Mouse (Mus musculus): ENCODE data around the gene Uxs1.

Gene Uxs1

GRCm38 (mm10) chr1:43827763-43828194 is at the start of gene Uxs1:
Uxs1 (minus strand) TSS chr1:43827800.
- in situ Hi-C loops (cut with MboI; ENCODE audit: low sequenced_read_pairs), result no loop called here

DNA sequence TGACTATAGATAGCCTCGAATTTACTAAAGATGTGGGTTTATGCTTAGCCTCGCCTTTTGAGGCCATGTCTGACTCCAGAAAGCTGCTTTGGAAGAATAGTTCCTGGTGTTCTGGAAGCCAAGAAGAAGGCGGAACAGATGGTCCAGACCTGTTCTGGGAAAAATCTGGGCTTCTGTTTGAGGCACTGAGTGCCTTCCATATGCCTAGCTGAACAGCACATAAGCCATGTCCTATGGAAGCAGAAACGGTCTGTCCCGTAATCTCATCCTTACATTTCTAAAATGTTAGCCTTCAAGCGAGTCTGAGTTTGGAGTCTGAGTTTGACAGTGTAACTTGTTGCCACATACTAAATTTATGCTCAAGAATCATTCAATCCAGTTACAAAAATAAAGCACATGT is 49.6 kb upstream of the Uxs1 start:
- in situ Hi-C loops (cut with MboI; ENCODE audit: low sequenced_read_pairs), result no loop called here

GRCm38 (mm10) chr1:43871116-43871515 is 43.5 kb upstream of the Uxs1 start:
- in situ Hi-C loops (cut with MboI; ENCODE audit: low sequenced_read_pairs), result no loop called here

- in situ Hi-C loops (cut with MboI; ENCODE audit: low sequenced_read_pairs), result no loop called here
Observed at GRCm38 (mm10) chr1:43868510-43868909, 40.9 kb upstream of the Uxs1 start.

DNA sequence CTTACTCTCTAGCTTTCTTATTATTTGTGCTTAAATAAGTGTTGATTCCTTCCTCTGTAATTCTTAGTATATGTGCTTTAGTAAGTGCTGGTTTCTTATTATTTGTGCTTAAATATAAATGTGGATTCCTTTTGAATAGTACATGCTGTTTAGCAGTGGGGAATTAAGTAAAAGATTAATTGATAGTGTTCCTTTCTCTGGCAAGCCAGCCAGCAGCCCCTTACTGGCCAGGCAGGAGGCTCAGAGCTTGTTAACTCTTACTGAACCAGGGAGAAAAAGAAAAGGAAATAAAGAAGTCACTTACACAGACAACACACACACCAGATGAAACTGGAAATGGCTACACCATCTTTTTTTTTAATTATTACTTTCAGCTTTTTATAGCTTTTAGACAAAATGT is 37.2 kb upstream of the Uxs1 start:
- in situ Hi-C loops (cut with MboI; ENCODE audit: low sequenced_read_pairs), result no loop called here

DNA sequence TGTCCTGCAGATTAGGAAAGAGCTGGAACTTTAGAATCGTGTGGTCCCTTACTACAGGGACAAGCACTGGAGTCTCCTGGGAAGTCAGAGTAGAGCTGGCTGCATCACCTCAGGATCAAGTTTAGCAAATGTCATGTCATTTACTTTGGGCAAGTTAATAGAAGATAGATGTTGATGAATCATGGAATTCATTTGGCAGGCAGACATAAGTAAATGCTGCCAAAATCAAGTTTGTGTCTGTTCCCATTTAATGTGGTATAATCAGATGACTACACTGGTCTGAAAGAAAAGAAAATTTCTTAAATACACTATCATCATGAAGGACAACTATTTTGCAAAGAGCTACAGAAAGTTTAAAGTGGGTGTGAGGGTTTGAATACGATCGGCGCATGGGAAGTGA is 35.0 kb upstream of the Uxs1 start:
- in situ Hi-C loops (cut with MboI; ENCODE audit: low sequenced_read_pairs), result no loop called here

DNA sequence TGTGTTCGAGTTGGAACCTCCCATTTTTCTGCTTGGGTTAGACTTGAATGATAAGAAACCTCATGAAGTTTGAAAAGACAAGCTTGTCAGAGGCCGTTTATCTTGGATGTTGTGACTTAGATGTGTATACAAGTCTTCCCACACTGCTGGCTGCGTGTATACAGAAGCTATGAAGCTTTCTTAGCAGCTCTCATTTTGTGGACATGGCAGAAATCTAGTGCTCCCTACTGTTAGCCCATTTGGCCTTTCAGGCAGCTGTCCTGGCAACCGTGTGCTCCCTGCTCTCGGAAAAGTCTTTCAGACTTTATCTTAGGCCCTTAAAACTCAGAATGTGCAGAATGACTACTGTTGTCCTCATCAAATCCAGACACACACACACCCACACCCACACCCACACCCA is 31.4 kb upstream of the Uxs1 start:
- in situ Hi-C loops (cut with MboI; ENCODE audit: low sequenced_read_pairs), result no loop called here

DNA sequence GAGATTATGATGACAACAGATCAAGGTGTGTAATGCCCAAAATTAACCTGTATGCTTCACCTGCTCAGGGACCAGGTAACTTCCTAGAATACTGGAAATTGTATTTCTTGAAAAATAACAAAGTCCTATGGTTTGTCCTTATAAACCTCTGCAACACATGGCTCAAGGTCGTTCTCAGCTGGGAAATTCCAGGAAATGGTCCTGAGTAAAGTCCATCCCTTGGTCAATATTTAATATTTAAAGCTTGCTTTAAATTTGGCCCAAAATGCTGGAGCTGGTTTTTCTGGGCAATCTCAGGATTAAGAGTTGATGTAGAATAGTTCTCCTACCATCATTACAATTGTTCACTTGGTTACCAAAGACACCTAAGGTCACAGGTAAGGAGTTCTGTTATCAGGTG is 30.1 kb upstream of the Uxs1 start:
- in situ Hi-C loops (cut with MboI; ENCODE audit: low sequenced_read_pairs), result no loop called here

GRCm38 (mm10) chr1:43855591-43855990 is 28.0 kb upstream of the Uxs1 start:
- in situ Hi-C loops (cut with MboI; ENCODE audit: low sequenced_read_pairs), result no loop called here

GRCm38 (mm10) chr1:43843398-43843797 is 15.8 kb upstream of the Uxs1 start:
- in situ Hi-C loops (cut with MboI; ENCODE audit: low sequenced_read_pairs), result no loop called here

DNA sequence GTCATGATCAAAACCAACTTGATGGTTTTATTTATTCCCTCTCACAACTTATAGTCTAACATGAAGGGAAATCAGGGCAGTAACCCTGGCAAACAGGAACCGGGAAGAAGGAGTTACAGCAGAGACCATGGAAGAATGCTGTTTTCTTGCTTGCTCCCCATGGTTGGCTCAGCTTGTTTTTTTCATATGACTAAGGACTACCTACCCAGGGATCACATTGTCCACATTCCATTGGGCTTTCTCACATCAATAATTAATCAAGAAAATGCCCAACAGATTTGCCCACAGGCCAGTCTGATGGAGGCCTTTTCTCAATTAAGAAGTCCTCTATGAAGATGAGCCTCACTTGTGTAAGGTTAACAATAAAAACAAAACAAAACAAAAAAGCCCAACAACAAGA is 9.6 kb upstream of the Uxs1 start:
- in situ Hi-C loops (cut with MboI; ENCODE audit: low sequenced_read_pairs), result no loop called here

DNA sequence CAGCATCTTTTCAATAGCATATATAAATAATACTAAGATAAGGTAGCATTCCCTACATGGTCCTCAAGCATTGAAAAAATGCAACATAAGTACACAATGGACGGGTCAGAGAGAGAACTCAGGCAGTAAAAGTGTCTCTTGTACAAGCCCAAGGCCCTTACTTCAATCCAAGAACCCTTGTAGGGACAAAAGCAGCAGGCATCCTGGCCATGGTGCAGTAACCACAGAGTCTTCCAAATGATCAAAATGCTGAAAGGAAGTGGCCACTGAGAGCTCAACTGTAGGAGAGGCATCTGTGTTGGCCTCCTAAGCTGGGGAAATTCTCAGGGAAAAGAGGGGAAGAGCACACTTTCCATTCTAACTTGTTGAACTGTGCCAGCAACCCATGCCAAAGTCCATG is 2.5 kb upstream of the Uxs1 start:
- in situ Hi-C loops (cut with MboI; ENCODE audit: low sequenced_read_pairs), result no loop called here

- in situ Hi-C loops (cut with MboI; ENCODE audit: low sequenced_read_pairs), result no loop called here
Observed at GRCm38 (mm10) chr1:43827002-43827762, 418 bp downstream of the Uxs1 start.

DNA sequence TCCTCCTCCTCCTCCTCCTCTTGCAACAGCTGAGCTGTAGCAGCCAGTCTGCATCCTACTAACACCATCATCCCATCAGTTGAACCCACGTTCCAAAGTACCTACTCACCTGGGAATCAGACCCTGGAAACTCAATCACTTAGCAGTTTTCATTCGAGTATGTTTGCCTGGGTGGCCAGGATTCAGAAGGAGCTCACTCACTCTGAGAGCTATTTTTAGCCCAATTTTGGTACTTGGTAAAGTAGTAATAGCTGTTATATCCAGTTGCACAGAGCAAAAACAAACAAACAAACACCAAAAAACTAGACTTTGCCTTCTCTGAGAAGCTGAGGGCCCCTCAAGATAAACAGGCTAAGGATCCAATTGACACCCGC is 985 bp downstream of the Uxs1 start:
- in situ Hi-C loops (cut with MboI; ENCODE audit: low sequenced_read_pairs), result no loop called here

- in situ Hi-C loops (cut with MboI; ENCODE audit: low sequenced_read_pairs), result no loop called here
Observed at GRCm38 (mm10) chr1:43823406-43823805, 4.2 kb downstream of the Uxs1 start.

DNA sequence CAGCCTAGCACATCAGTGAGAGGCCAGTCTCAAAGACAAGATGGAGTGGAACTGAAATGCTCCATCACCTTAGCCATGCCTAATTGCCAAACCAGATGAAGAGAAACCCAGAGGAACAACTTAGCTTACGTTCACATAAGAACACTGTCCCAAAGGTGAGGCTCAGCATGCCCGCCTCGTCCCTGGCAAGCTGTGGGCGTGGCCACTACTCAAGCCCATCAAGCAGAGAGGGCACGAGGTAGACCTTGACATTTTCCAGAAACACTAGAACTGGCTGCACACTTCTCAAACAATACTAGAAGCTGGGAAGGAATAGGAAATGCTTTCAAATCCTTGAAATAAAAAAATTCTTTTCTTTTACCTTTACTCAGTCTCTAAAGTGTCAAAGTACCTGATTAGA is 5.0 kb downstream of the Uxs1 start:
- in situ Hi-C loops (cut with MboI; ENCODE audit: low sequenced_read_pairs), result no loop called here

- in situ Hi-C loops (cut with MboI; ENCODE audit: low sequenced_read_pairs), result no loop called here
Observed at GRCm38 (mm10) chr1:43821804-43822203, 5.8 kb downstream of the Uxs1 start.

DNA sequence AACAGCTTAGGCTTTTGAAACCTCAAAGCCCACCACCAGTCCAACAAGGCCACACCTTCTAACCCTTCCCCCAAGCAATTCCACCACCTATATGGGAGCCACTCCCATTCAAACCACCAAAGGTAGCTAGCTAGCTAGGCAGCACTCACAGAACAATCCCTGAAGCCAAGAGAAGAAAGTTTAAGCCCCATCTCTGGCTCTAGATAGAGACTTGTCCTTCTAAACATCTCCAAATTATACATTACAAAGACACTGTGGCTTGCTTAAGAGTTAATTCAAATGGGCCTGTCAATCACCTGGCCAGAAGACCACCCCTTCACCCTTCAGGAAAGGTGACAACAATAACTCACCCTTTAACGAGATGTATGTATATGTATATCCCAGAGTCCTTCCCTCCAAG is 7.0 kb downstream of the Uxs1 start:
- in situ Hi-C loops (cut with MboI; ENCODE audit: low sequenced_read_pairs), result no loop called here

GRCm38 (mm10) chr1:43819091-43819490 is 8.5 kb downstream of the Uxs1 start:
- in situ Hi-C loops (cut with MboI; ENCODE audit: low sequenced_read_pairs), result no loop called here

- in situ Hi-C loops (cut with MboI; ENCODE audit: low sequenced_read_pairs), result no loop called here
Observed at GRCm38 (mm10) chr1:43818356-43818755, 9.2 kb downstream of the Uxs1 start.

DNA sequence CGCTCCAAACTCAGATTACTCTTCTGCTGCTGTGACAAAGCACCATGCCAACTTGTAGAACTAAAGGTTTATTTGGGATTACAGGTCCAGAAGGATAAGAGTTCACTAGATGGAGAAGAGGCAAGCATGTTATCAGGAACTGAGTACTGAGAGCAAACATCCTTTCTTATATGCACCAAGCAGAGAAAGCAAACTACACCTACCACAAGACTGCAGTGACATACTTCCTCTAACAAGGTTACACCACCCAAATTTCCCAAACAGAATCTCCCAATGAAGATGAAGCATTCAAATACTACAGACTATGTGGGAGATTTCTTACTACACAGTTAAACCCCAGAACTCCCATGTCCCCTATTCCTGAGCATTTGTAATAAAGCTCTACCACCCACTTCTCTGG is 15.8 kb downstream of the Uxs1 start:
- in situ Hi-C loops (cut with MboI; ENCODE audit: low sequenced_read_pairs), result no loop called here

DNA sequence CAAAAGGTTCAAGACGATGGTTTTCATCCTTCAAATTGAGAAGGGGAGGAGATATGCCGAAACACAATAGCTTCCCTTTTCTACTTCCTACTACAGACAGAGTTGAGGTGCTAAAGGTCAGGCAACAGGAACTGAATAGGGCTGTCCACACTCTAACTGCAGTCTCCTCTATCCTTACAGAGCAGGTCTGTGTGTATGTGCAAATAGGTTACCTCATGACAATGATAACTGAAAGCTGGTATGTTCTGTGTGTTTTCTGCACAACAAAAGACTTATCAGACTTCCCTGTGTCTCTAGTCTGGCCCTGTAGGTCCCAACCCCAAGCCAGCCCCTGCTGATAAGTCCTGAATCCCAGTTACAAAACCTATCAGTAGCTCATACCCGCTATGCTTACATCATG is 16.5 kb downstream of the Uxs1 start:
- in situ Hi-C loops (cut with MboI; ENCODE audit: low sequenced_read_pairs), result no loop called here

- in situ Hi-C loops (cut with MboI; ENCODE audit: low sequenced_read_pairs), result no loop called here
Observed at GRCm38 (mm10) chr1:43809351-43809750, 18.2 kb downstream of the Uxs1 start.
